Mouse (Mus musculus): ENCODE measurements around the gene Tmcc3. TPM values are rescaled to one million over a fixed set of nuclear protein-coding genes. Genes with fewer than 3 reads are reported as not detected.

Tmcc3 gene
- polyA plus RNA-seq (2014; fragmentation: Nextera tagmentation; extraction: Ambion mirVana) = 16.0 and 17.4 TPM in 2 replicates

GRCm38 (mm10) chr10:94311511-94312006, at the start of gene Tmcc3:
TSS of gene Tmcc3 (plus strand) at chr10:94311949.
- 2% methylated on average over 19 of the region's 19 CpGs for WGBS
- no peak for DNase-seq (ENCODE audit: low spot score)
- no peaks in the 10 kb centered on the region for H3K36me3 ChIP-seq (ENCODE audit: control insufficient read depth, insufficient read depth, low read length)
- no peaks in the 10 kb centered on the region for H3K9me3 ChIP-seq (ENCODE audit: control insufficient read depth, low read length)
- H3K4me3 ChIP-seq (ENCODE audit: low read depth, low read length) = peak within 1 kb of the TSS; percentile 50
- H3K9ac ChIP-seq (ENCODE audit: low read depth, low read length) = peak within 1 kb of the TSS; percentile 53
- H3K27ac ChIP-seq (replicated peaks; ENCODE audit: low read depth, low read length) = no peak within 1 kb of the TSS
- no peak for ATAC-seq (ENCODE audit: low read depth)
- H3K4me2 ChIP-seq (ENCODE audit: low read depth, low read length) = peak within 1 kb of the TSS; percentile 97
- peaks cover 3% of the 10 kb centered on the region; the same call in 1 of the 2 replicates for H3K4me1 ChIP-seq (ENCODE audit: control insufficient read depth, insufficient read depth, low read length)
- H3K27me3 ChIP-seq (replicated peaks; ENCODE audit: control insufficient read depth, insufficient read depth, low read length) = peaks cover 23% of the 10 kb centered on the region

- ATAC-seq (ENCODE audit: low read depth) = no peak
- 90% methylated on average over 13 of the region's 13 CpGs for WGBS
- Histone ChIP-seq H3K9ac (ENCODE audit: low read depth, low read length) (no peak overlapping the region), H3K9me3 (ENCODE audit: control insufficient read depth, low read length) (no peaks in the 10 kb centered on the region), H3K36me3 (ENCODE audit: control insufficient read depth, insufficient read depth, low read length) (no peaks in the 10 kb centered on the region), H3K4me1 (ENCODE audit: control insufficient read depth, insufficient read depth, low read length) (no peaks in the 10 kb centered on the region), H3K4me2 (ENCODE audit: low read depth, low read length) (no peak overlapping the region), H3K27ac (replicated peaks; ENCODE audit: low read depth, low read length) (no peak overlapping the region), H3K4me3 (ENCODE audit: low read depth, low read length) (no peak overlapping the region), H3K27me3 (replicated peaks; ENCODE audit: control insufficient read depth, insufficient read depth, low read length) (no peaks in the 10 kb centered on the region)
- no peak for DNase-seq (ENCODE audit: low spot score)
Observed at GRCm38 (mm10) chr10:94262646-94263045, 49.1 kb upstream of the Tmcc3 start.

GRCm38 (mm10) chr10:94263211-94263610, 48.5 kb upstream of the Tmcc3 start:
- no peaks in the 10 kb centered on the region for H3K27me3 ChIP-seq (replicated peaks; ENCODE audit: control insufficient read depth, insufficient read depth, low read length)
- DNase-seq (ENCODE audit: low spot score) (no peak), ATAC-seq (ENCODE audit: low read depth) (no peak)
- no peak overlapping the region for H3K27ac ChIP-seq (replicated peaks; ENCODE audit: low read depth, low read length)
- no peak overlapping the region for H3K4me2 ChIP-seq (ENCODE audit: low read depth, low read length)
- no peak overlapping the region for H3K9ac ChIP-seq (ENCODE audit: low read depth, low read length)
- H3K4me3 ChIP-seq (ENCODE audit: low read depth, low read length) = no peak overlapping the region
- no peaks in the 10 kb centered on the region for H3K9me3 ChIP-seq (ENCODE audit: control insufficient read depth, low read length)
- WGBS = 71% methylated on average over 3 of the region's 3 CpGs
- H3K36me3 ChIP-seq (ENCODE audit: control insufficient read depth, insufficient read depth, low read length) = no peaks in the 10 kb centered on the region
- no peaks in the 10 kb centered on the region for H3K4me1 ChIP-seq (ENCODE audit: control insufficient read depth, insufficient read depth, low read length)

- no peaks in the 10 kb centered on the region for H3K4me1 ChIP-seq (ENCODE audit: control insufficient read depth, insufficient read depth, low read length)
- no peak overlapping the region for H3K4me2 ChIP-seq (ENCODE audit: low read depth, low read length)
- WGBS = 77% methylated on average over 15 of the region's 17 CpGs
- no peak for ATAC-seq (ENCODE audit: low read depth)
- H3K36me3 ChIP-seq (ENCODE audit: control insufficient read depth, insufficient read depth, low read length) = no peaks in the 10 kb centered on the region
- no peak overlapping the region for H3K27ac ChIP-seq (replicated peaks; ENCODE audit: low read depth, low read length)
- H3K9me3 ChIP-seq (ENCODE audit: control insufficient read depth, low read length) = no peaks in the 10 kb centered on the region
- H3K27me3 ChIP-seq (replicated peaks; ENCODE audit: control insufficient read depth, insufficient read depth, low read length) = no peaks in the 10 kb centered on the region
- no peak overlapping the region for H3K4me3 ChIP-seq (ENCODE audit: low read depth, low read length)
- no peak for DNase-seq (ENCODE audit: low spot score)
- H3K9ac ChIP-seq (ENCODE audit: low read depth, low read length) = no peak overlapping the region
Observed at GRCm38 (mm10) chr10:94265656-94266542, 45.9 kb upstream of the Tmcc3 start.

GRCm38 (mm10) chr10:94275321-94275720, 36.4 kb upstream of the Tmcc3 start:
- Histone ChIP-seq H3K36me3 (ENCODE audit: control insufficient read depth, insufficient read depth, low read length) (no peaks in the 10 kb centered on the region), H3K9me3 (ENCODE audit: control insufficient read depth, low read length) (no peaks in the 10 kb centered on the region), H3K4me2 (ENCODE audit: low read depth, low read length) (no peak overlapping the region), H3K4me3 (ENCODE audit: low read depth, low read length) (no peak overlapping the region), H3K4me1 (ENCODE audit: control insufficient read depth, insufficient read depth, low read length) (no peaks in the 10 kb centered on the region), H3K27ac (replicated peaks; ENCODE audit: low read depth, low read length) (no peak overlapping the region), H3K27me3 (replicated peaks; ENCODE audit: control insufficient read depth, insufficient read depth, low read length) (no peaks in the 10 kb centered on the region), H3K9ac (ENCODE audit: low read depth, low read length) (no peak overlapping the region)
- DNase-seq (ENCODE audit: low spot score) = no peak
- ATAC-seq (ENCODE audit: low read depth) = no peak
- WGBS = 38% methylated on average over 3 of the region's 3 CpGs

GRCm38 (mm10) chr10:94276511-94276910, 35.2 kb upstream of the Tmcc3 start:
- Histone ChIP-seq H3K27ac (replicated peaks; ENCODE audit: low read depth, low read length) (no peak overlapping the region), H3K4me1 (ENCODE audit: control insufficient read depth, insufficient read depth, low read length) (no peaks in the 10 kb centered on the region), H3K4me2 (ENCODE audit: low read depth, low read length) (no peak overlapping the region), H3K9me3 (ENCODE audit: control insufficient read depth, low read length) (no peaks in the 10 kb centered on the region), H3K9ac (ENCODE audit: low read depth, low read length) (no peak overlapping the region), H3K36me3 (ENCODE audit: control insufficient read depth, insufficient read depth, low read length) (no peaks in the 10 kb centered on the region), H3K27me3 (replicated peaks; ENCODE audit: control insufficient read depth, insufficient read depth, low read length) (no peaks in the 10 kb centered on the region), H3K4me3 (ENCODE audit: low read depth, low read length) (no peak overlapping the region)
- DNase-seq (ENCODE audit: low spot score) = no peak
- no peak for ATAC-seq (ENCODE audit: low read depth)
- WGBS = 51% methylated on average over 2 of the region's 2 CpGs

GRCm38 (mm10) chr10:94282179-94282578, 29.6 kb upstream of the Tmcc3 start:
- H3K36me3 ChIP-seq (ENCODE audit: control insufficient read depth, insufficient read depth, low read length) = no peaks in the 10 kb centered on the region
- no peak overlapping the region for H3K4me3 ChIP-seq (ENCODE audit: low read depth, low read length)
- H3K27ac ChIP-seq (replicated peaks; ENCODE audit: low read depth, low read length) = no peak overlapping the region
- no peaks in the 10 kb centered on the region for H3K27me3 ChIP-seq (replicated peaks; ENCODE audit: control insufficient read depth, insufficient read depth, low read length)
- no peaks in the 10 kb centered on the region for H3K4me1 ChIP-seq (ENCODE audit: control insufficient read depth, insufficient read depth, low read length)
- no peak for ATAC-seq (ENCODE audit: low read depth)
- no peaks in the 10 kb centered on the region for H3K9me3 ChIP-seq (ENCODE audit: control insufficient read depth, low read length)
- 88% methylated on average over 8 of the region's 8 CpGs for WGBS
- no peak overlapping the region for H3K9ac ChIP-seq (ENCODE audit: low read depth, low read length)
- no peak for DNase-seq (ENCODE audit: low spot score)
- H3K4me2 ChIP-seq (ENCODE audit: low read depth, low read length) = no peak overlapping the region

GRCm38 (mm10) chr10:94282797-94283196, 29.0 kb upstream of the Tmcc3 start:
- WGBS = 82% methylated on average over 7 of the region's 7 CpGs
- H3K9ac ChIP-seq (ENCODE audit: low read depth, low read length) = no peak overlapping the region
- H3K4me3 ChIP-seq (ENCODE audit: low read depth, low read length) = no peak overlapping the region
- no peak overlapping the region for H3K27ac ChIP-seq (replicated peaks; ENCODE audit: low read depth, low read length)
- no peaks in the 10 kb centered on the region for H3K4me1 ChIP-seq (ENCODE audit: control insufficient read depth, insufficient read depth, low read length)
- H3K4me2 ChIP-seq (ENCODE audit: low read depth, low read length) = no peak overlapping the region
- ATAC-seq (ENCODE audit: low read depth) = no peak
- no peaks in the 10 kb centered on the region for H3K36me3 ChIP-seq (ENCODE audit: control insufficient read depth, insufficient read depth, low read length)
- no peaks in the 10 kb centered on the region for H3K9me3 ChIP-seq (ENCODE audit: control insufficient read depth, low read length)
- H3K27me3 ChIP-seq (replicated peaks; ENCODE audit: control insufficient read depth, insufficient read depth, low read length) = no peaks in the 10 kb centered on the region
- DNase-seq (ENCODE audit: low spot score) = no peak

GRCm38 (mm10) chr10:94294437-94294836, 17.3 kb upstream of the Tmcc3 start:
- no peak overlapping the region for H3K27ac ChIP-seq (replicated peaks; ENCODE audit: low read depth, low read length)
- H3K4me3 ChIP-seq (ENCODE audit: low read depth, low read length) = no peak overlapping the region
- no peaks in the 10 kb centered on the region for H3K36me3 ChIP-seq (ENCODE audit: control insufficient read depth, insufficient read depth, low read length)
- no peaks in the 10 kb centered on the region for H3K4me1 ChIP-seq (ENCODE audit: control insufficient read depth, insufficient read depth, low read length)
- no peaks in the 10 kb centered on the region for H3K9me3 ChIP-seq (ENCODE audit: control insufficient read depth, low read length)
- no peak overlapping the region for H3K9ac ChIP-seq (ENCODE audit: low read depth, low read length)
- H3K4me2 ChIP-seq (ENCODE audit: low read depth, low read length) = no peak overlapping the region
- ATAC-seq (ENCODE audit: low read depth) = no peak
- no peak for DNase-seq (ENCODE audit: low spot score)
- WGBS = 85% methylated on average over 5 of the region's 5 CpGs
- H3K27me3 ChIP-seq (replicated peaks; ENCODE audit: control insufficient read depth, insufficient read depth, low read length) = no peaks in the 10 kb centered on the region
